Mouse (Mus musculus): ENCODE data around the gene Kctd4.

- TF ChIP-seq ZNF384 (IDR thresholded peaks at IDR 0.05; ENCODE audit: low read depth, low read length) = no peak
- no peak for TF ChIP-seq ZC3H11A (IDR thresholded peaks at IDR 0.05; ENCODE audit: borderline replicate concordance, low read depth, low read length)
These were observed 12.5 kb downstream of the Kctd4 start for GRCm38 (mm10) chr14:75967291-75967690.

Measured in ES-E14 (cell line).